Mouse (Mus musculus): ENCODE data around the gene Fbxl16. TPM values are rescaled to one million over a fixed set of nuclear protein-coding genes. Genes with fewer than 3 reads are reported as not detected.

Fbxl16 gene
- polyA plus RNA-seq, 1 experiment from 2014 or later: 52.4 TPM

GRCm38 (mm10) chr17:25839455-25840235, 30.8 kb downstream of the Fbxl16 start:
- H3K27ac ChIP-seq (ENCODE audit: low read length): no peak overlapping the region
- peaks cover 32% of the 10 kb centered on the region for H3K36me3 ChIP-seq (ENCODE audit: control insufficient read depth, insufficient read depth, low read length)
- no peak overlapping the region for H3K4me3 ChIP-seq (ENCODE audit: low read depth, low read length)
- no peaks in the 10 kb centered on the region for H3K9me3 ChIP-seq (replicated peaks; ENCODE audit: control insufficient read depth, low read length, poor library complexity, severe bottlenecking)
- ATAC-seq: no peak
- peaks cover 43% of the 10 kb centered on the region for H3K4me1 ChIP-seq (ENCODE audit: control insufficient read depth, insufficient read depth, low read length)
- H3K9ac ChIP-seq (ENCODE audit: low read depth, low read length): no peak overlapping the region
- no peak overlapping the region for H3K4me2 ChIP-seq (ENCODE audit: low read length)
- no peaks in the 10 kb centered on the region for H3K27me3 ChIP-seq (ENCODE audit: control insufficient read depth, insufficient read depth, low read depth, low read length)
- WGBS: 88% methylated on average over 14 of the region's 14 CpGs

GRCm38 (mm10) chr17:25840519-25840918, 31.6 kb downstream of the Fbxl16 start:
- H3K36me3 ChIP-seq (ENCODE audit: control insufficient read depth, insufficient read depth, low read length): peaks cover 32% of the 10 kb centered on the region

GRCm38 (mm10) chr17:25841117-25841880, 32.4 kb downstream of the Fbxl16 start, which contains the start of gene Gm20683:
Gene Gm20683 (minus strand): TSS chr17:25841763.
- Histone ChIP-seq H3K9me3 (replicated peaks; ENCODE audit: control insufficient read depth, low read length, poor library complexity, severe bottlenecking) (no peaks in the 10 kb centered on the region), H3K4me1 (ENCODE audit: control insufficient read depth, insufficient read depth, low read length) (peaks cover 29% of the 10 kb centered on the region), H3K27ac (ENCODE audit: low read length) (no peak within 1 kb of the TSS), H3K36me3 (ENCODE audit: control insufficient read depth, insufficient read depth, low read length) (peaks cover 32% of the 10 kb centered on the region), H3K27me3 (ENCODE audit: control insufficient read depth, insufficient read depth, low read depth, low read length) (no peaks in the 10 kb centered on the region), H3K4me2 (ENCODE audit: low read length) (no peak within 1 kb of the TSS), H3K9ac (ENCODE audit: low read depth, low read length) (no peak within 1 kb of the TSS), H3K4me3 (ENCODE audit: low read depth, low read length) (no peak within 1 kb of the TSS)
- 94% methylated on average over 22 of the region's 22 CpGs for WGBS
- ATAC-seq: no peak

More at GRCm38 (mm10) chr17:25840519-25840918, 31.6 kb downstream of the Fbxl16 start:
- Histone ChIP-seq H3K27ac (ENCODE audit: low read length) (no peak overlapping the region), H3K4me3 (ENCODE audit: low read depth, low read length) (no peak overlapping the region), H3K9ac (ENCODE audit: low read depth, low read length) (no peak overlapping the region), H3K9me3 (replicated peaks; ENCODE audit: control insufficient read depth, low read length, poor library complexity, severe bottlenecking) (no peaks in the 10 kb centered on the region), H3K27me3 (ENCODE audit: control insufficient read depth, insufficient read depth, low read depth, low read length) (no peaks in the 10 kb centered on the region), H3K4me2 (ENCODE audit: low read length) (no peak overlapping the region), H3K4me1 (ENCODE audit: control insufficient read depth, insufficient read depth, low read length) (peaks cover 37% of the 10 kb centered on the region)
- no peak for ATAC-seq
- 98% methylated on average over 6 of the region's 6 CpGs for whole genome bisulfite sequencing

GRCm38 (mm10) chr17:25842509-25842908, 33.6 kb downstream of the Fbxl16 start:
- H3K36me3 ChIP-seq (ENCODE audit: control insufficient read depth, insufficient read depth, low read length): peaks cover 32% of the 10 kb centered on the region
- WGBS: 84% methylated on average over 3 of the region's 3 CpGs

GRCm38 (mm10) chr17:25843122-25843521, 34.2 kb downstream of the Fbxl16 start:
- ATAC-seq: no peak
- H3K9ac ChIP-seq (ENCODE audit: low read depth, low read length): peak overlapping the region; percentile 84; the same call in 1 of the 2 replicates
- WGBS: 95% methylated on average over 4 of the region's 4 CpGs
- no peaks in the 10 kb centered on the region for H3K9me3 ChIP-seq (replicated peaks; ENCODE audit: control insufficient read depth, low read length, poor library complexity, severe bottlenecking)
- H3K4me3 ChIP-seq (ENCODE audit: low read depth, low read length): no peak overlapping the region; the same call in 1 of the 2 replicates
- H3K4me1 ChIP-seq (ENCODE audit: control insufficient read depth, insufficient read depth, low read length): peaks cover 15% of the 10 kb centered on the region
- H3K36me3 ChIP-seq (ENCODE audit: control insufficient read depth, insufficient read depth, low read length): peaks cover 34% of the 10 kb centered on the region
- H3K27ac ChIP-seq (ENCODE audit: low read length): no peak overlapping the region
- peak overlapping the region; percentile 95 for H3K4me2 ChIP-seq (ENCODE audit: low read length)
- H3K27me3 ChIP-seq (ENCODE audit: control insufficient read depth, insufficient read depth, low read depth, low read length): no peaks in the 10 kb centered on the region

More at GRCm38 (mm10) chr17:25842509-25842908, 33.6 kb downstream of the Fbxl16 start:
- peaks cover 21% of the 10 kb centered on the region for H3K4me1 ChIP-seq (ENCODE audit: control insufficient read depth, insufficient read depth, low read length)
- no peak overlapping the region for H3K27ac ChIP-seq (ENCODE audit: low read length)
- no peak overlapping the region for H3K4me3 ChIP-seq (ENCODE audit: low read depth, low read length)
- ATAC-seq: no peak
- H3K9ac ChIP-seq (ENCODE audit: low read depth, low read length): no peak overlapping the region
- no peaks in the 10 kb centered on the region for H3K9me3 ChIP-seq (replicated peaks; ENCODE audit: control insufficient read depth, low read length, poor library complexity, severe bottlenecking)
- no peak overlapping the region for H3K4me2 ChIP-seq (ENCODE audit: low read length)
- H3K27me3 ChIP-seq (ENCODE audit: control insufficient read depth, insufficient read depth, low read depth, low read length): no peaks in the 10 kb centered on the region

- no peaks in the 10 kb centered on the region for H3K9me3 ChIP-seq (replicated peaks; ENCODE audit: control insufficient read depth, low read length, poor library complexity, severe bottlenecking)
- peak overlapping the region; percentile 84 for H3K9ac ChIP-seq (ENCODE audit: low read depth, low read length)
- peaks cover 32% of the 10 kb centered on the region for H3K36me3 ChIP-seq (ENCODE audit: control insufficient read depth, insufficient read depth, low read length)
- no peaks in the 10 kb centered on the region for H3K27me3 ChIP-seq (ENCODE audit: control insufficient read depth, insufficient read depth, low read depth, low read length)
- peaks cover 15% of the 10 kb centered on the region for H3K4me1 ChIP-seq (ENCODE audit: control insufficient read depth, insufficient read depth, low read length)
- H3K4me2 ChIP-seq (ENCODE audit: low read length): peak overlapping the region; percentile 95
- peak overlapping the region; percentile 75 for H3K27ac ChIP-seq (ENCODE audit: low read length)
- H3K4me3 ChIP-seq (ENCODE audit: low read depth, low read length): peak overlapping the region; percentile 89
- ATAC-seq: peak; percentile 34; the same call in 1 of the 2 replicates
- WGBS: 1% methylated on average over 36 of the region's 38 CpGs
Observed at GRCm38 (mm10) chr17:25843636-25844395, 34.9 kb downstream of the Fbxl16 start.

- peak within 1 kb of the TSS; percentile 95 for H3K4me2 ChIP-seq (ENCODE audit: low read length)
- peak within 1 kb of the TSS; percentile 89 for H3K4me3 ChIP-seq (ENCODE audit: low read depth, low read length)
- H3K36me3 ChIP-seq (ENCODE audit: control insufficient read depth, insufficient read depth, low read length): peaks cover 26% of the 10 kb centered on the region
- H3K27ac ChIP-seq (ENCODE audit: low read length): peak within 1 kb of the TSS; percentile 75
- H3K9ac ChIP-seq (ENCODE audit: low read depth, low read length): peak within 1 kb of the TSS; percentile 84
- peak; percentile 96 for ATAC-seq
- H3K27me3 ChIP-seq (ENCODE audit: control insufficient read depth, insufficient read depth, low read depth, low read length): no peaks in the 10 kb centered on the region
- peaks cover 15% of the 10 kb centered on the region for H3K4me1 ChIP-seq (ENCODE audit: control insufficient read depth, insufficient read depth, low read length)
- WGBS: under 1% methylated on average over 21 of the region's 21 CpGs
- H3K9me3 ChIP-seq (replicated peaks; ENCODE audit: control insufficient read depth, low read length, poor library complexity, severe bottlenecking): no peaks in the 10 kb centered on the region
Observed at GRCm38 (mm10) chr17:25844396-25844901, 35.6 kb downstream of the Fbxl16 start, which contains the start of gene Rhot2. Gene Rhot2 (minus strand): TSS chr17:25844851.

- no peak; the same call in 1 of the 2 replicates for ATAC-seq
- Histone ChIP-seq H3K27me3 (ENCODE audit: control insufficient read depth, insufficient read depth, low read depth, low read length) (no peaks in the 10 kb centered on the region), H3K4me3 (ENCODE audit: low read depth, low read length) (no peak overlapping the region), H3K4me1 (ENCODE audit: control insufficient read depth, insufficient read depth, low read length) (peaks cover 17% of the 10 kb centered on the region), H3K9me3 (replicated peaks; ENCODE audit: control insufficient read depth, low read length, poor library complexity, severe bottlenecking) (no peaks in the 10 kb centered on the region), H3K27ac (ENCODE audit: low read length) (no peak overlapping the region), H3K9ac (ENCODE audit: low read depth, low read length) (peak overlapping the region; percentile 92; the same call in 1 of the 2 replicates), H3K36me3 (ENCODE audit: control insufficient read depth, insufficient read depth, low read length) (no peaks in the 10 kb centered on the region), H3K4me2 (ENCODE audit: low read length) (peak overlapping the region; percentile 81)
- WGBS: 93% methylated on average over 6 of the region's 6 CpGs
Observed at GRCm38 (mm10) chr17:25860229-25860628, 51.3 kb downstream of the Fbxl16 start.
